In genomic region chr14:14349485-14350262, GRCm38 (mm10) we compare ENCODE assay signal across 12 mouse cellular contexts. TPM values are rescaled to one million over a fixed set of nuclear protein-coding genes. Genes with fewer than 3 reads are reported as not detected.
A peak's percentile ranks its signal among the peaks of the same experiment; 100 is the strongest.
DNase-seq lines count a peak whose midpoint lies in the region; ATAC-seq lines count a peak whose summit lies in the region.
"Had no signal": no experiment of that assay in that cellular context is flagged by ENCODE, and none has a peak within 500 bp of the region (broad histone marks: within the 10 kb centered on the region; RNA-seq: fewer than 3 reads in every experiment).

No protein-coding gene starts in this region.

- H3K9me3 ChIP-seq in heart, embryonic 10.5 days = peaks cover 59% of the 10 kb centered on the region

- 0 out of 2 replicates have a peak, but pooled peaks cover 3% of the 10 kb centered on the region for H3K4me1 ChIP-seq in heart, embryonic 10.5 days

- peak; percentile 18 for DNase-seq in heart, postnatal 4 days
- DNase-seq in heart, embryonic 10.5 days (ENCODE audit: low spot score) = no peak
- DNase-seq in right cerebral cortex, adult 18-20 months = peak; percentile 2
- DNase-seq in right cerebral cortex, postnatal 36 days (ENCODE audit: low spot score in 2 of 2) = no peak
- peak; percentile 39 for DNase-seq in cerebellum, adult 9-11 months
- DNase-seq in natural killer cell, adult 2 months (ENCODE audit: low spot score in 2 of 2) = peak; percentile 55 to 59
- DNase-seq in urinary bladder, postnatal 25 days (ENCODE audit: low spot score) = no peak

- no peak overlapping the region for H3K27ac ChIP-seq in heart, embryonic 10.5 days
- H3K27ac ChIP-seq: left cerebral cortex, adult 2 months; neural tube, embryonic 13.5 days had no signal

- no peak for ATAC-seq in erythroid progenitor cell, adult 5-6 weeks (replicated peaks; ENCODE audit: low FRiP score, poor library complexity, severe bottlenecking)

- H3K4me3 ChIP-seq in heart, embryonic 10.5 days = no peak overlapping the region
- H3K4me3 ChIP-seq: left cerebral cortex, adult 2 months; neural tube, embryonic 13.5 days had no signal

- 93% methylated on average over 20 of the region's 20 CpGs for WGBS in heart, embryonic 10.5 days

- no peaks in the 10 kb centered on the region for H3K27me3 ChIP-seq in heart, embryonic 10.5 days (ENCODE audit: insufficient read depth, poor library complexity, severe bottlenecking)
- H3K27me3 ChIP-seq: neural tube, embryonic 13.5 days had no signal

- H3K36me3 ChIP-seq in heart, embryonic 10.5 days = peaks cover 47% of the 10 kb centered on the region

RNA-seq across cellular contexts. Expression of gene Il3ra, which starts 3.6 kb away (rescaled TPM):
- 1 to 10 TPM; 7.9 to 9.9 TPM for total RNA-seq in heart, postnatal 4 days (2021)
- 5.0 and 5.3 TPM in 2 replicates for polyA plus RNA-seq in heart, embryonic 10.5 days (2016; fragmentation: Nextera tagmentation; extraction: Ambion mirVana)
- 2.5 and 4.3 TPM in 2 replicates for total RNA-seq in erythroid progenitor cell, adult 5-6 weeks (2015; ENCODE audit: low replicate concordance)
- total RNA-seq in erythroid progenitor cell, adult 5-6 weeks (2017; ENCODE audit: low replicate concordance) = 4.8 and 5.8 TPM in 2 replicates

RNA-seq across cellular contexts. Expression of gene Olfr31, which starts 27.0 kb away (rescaled TPM):
- under 1 TPM in 1 of 2 experiments, not detected in 1; 0.07 TPM for total RNA-seq in heart, postnatal 4 days (2021)
- not detected in 2 replicates for polyA plus RNA-seq in heart, embryonic 10.5 days (2016; fragmentation: Nextera tagmentation; extraction: Ambion mirVana)
- not detected in 2 replicates for total RNA-seq in erythroid progenitor cell, adult 5-6 weeks (2015; ENCODE audit: low replicate concordance)
- total RNA-seq in erythroid progenitor cell, adult 5-6 weeks (2017; ENCODE audit: low replicate concordance) = not detected in 2 replicates
- total RNA-seq: gastrocnemius, postnatal 4 days; left cerebral cortex, adult 2 months had no signal
- polyA plus RNA-seq: brain, embryonic 14.5 days; neural tube, embryonic 13.5 days had no signal

RNA-seq across cellular contexts. Expression of gene Olfr721-ps1, which starts 51.4 kb away (rescaled TPM):
- total RNA-seq in heart, postnatal 4 days (2021) = not detected
- not detected in 2 replicates for polyA plus RNA-seq in heart, embryonic 10.5 days (2016; fragmentation: Nextera tagmentation; extraction: Ambion mirVana)
- total RNA-seq in erythroid progenitor cell, adult 5-6 weeks (2015; ENCODE audit: low replicate concordance) = not detected in 2 replicates
- not detected in 2 replicates for total RNA-seq in erythroid progenitor cell, adult 5-6 weeks (2017; ENCODE audit: low replicate concordance)
- total RNA-seq: gastrocnemius, postnatal 4 days; left cerebral cortex, adult 2 months had no signal
- polyA plus RNA-seq: brain, embryonic 14.5 days; neural tube, embryonic 13.5 days had no signal

Comparison
In these comparisons a context has a peak if more than half of its experiments do, and no peak if none do; other contexts are left out.
1. DNase-seq: peak in heart, postnatal 4 days (single experiment), right cerebral cortex, adult 18-20 months (single experiment), cerebellum, adult 9-11 months (single experiment) and natural killer cell, adult 2 months (2 of 2); none in heart, embryonic 10.5 days (single experiment), right cerebral cortex, postnatal 36 days (0 of 2) and urinary bladder, postnatal 25 days (single experiment).